Mouse (Mus musculus) hindlimb bud, embryonic 11.5 days (tissue): ENCODE data around the gene Hspa5.
"Not testable (repeated sequence)": the region's sequence is repeated elsewhere in the genome, so short reads cannot be mapped to it uniquely, and the experiment has no call there.

Experiments used
- DNase-seq: peaks from one replicate; pipeline ENCODE4 v3.0.0-alpha.2; 2012; ENCODE audit warnings: low read depth, low spot score; ENCODE audit errors: extremely low spot score

Gene Hspa5

GRCm38 (mm10) chr2:34771368-34772226 is at the start of gene Hspa5:
Hspa5 (plus strand) TSS chr2:34771970.
- DNase-seq, result peak; percentile 93

DNA sequence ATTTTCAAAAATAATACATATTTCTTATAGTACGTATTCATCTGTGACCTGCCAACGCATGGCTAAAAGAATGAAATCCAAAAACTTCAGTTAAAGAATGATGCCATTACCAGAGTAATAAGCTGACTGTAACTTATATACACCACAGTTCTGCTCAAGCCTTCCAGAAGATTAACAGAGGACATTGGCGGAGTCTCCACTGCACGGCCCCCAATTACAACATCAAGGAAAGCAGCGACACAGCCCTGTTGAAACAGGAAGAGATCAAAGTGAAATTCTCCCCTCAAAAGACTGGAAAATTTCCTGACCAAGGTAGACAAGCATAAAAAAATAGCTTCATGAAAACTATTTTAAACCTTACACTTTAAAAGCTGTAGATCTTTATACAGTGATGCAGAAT is 46.5 kb upstream of the Hspa5 start:
- DNase-seq, result no peak

GRCm38 (mm10) chr2:34727045-34727728 is 44.6 kb upstream of the Hspa5 start:
- no peak for DNase-seq

DNA sequence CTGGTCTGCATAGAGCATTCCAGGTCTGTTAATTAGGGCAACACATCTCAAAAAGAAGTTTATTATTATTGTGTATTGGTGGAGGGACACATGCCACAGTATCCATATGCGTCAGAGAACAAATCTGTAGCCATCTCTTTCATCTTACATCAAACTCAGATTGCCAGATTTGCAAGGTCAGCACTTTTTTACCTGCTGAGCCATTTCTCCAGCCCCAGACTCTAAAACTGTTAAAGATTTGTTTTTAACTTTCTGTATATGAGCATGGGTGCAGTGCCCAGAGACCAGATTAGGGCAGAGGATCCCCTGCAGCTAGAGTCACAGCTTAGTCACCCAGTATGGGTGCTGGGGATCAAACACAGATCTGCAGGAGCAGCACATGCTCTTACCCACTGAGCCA is 35.1 kb upstream of the Hspa5 start:
- no peak for DNase-seq

DNA sequence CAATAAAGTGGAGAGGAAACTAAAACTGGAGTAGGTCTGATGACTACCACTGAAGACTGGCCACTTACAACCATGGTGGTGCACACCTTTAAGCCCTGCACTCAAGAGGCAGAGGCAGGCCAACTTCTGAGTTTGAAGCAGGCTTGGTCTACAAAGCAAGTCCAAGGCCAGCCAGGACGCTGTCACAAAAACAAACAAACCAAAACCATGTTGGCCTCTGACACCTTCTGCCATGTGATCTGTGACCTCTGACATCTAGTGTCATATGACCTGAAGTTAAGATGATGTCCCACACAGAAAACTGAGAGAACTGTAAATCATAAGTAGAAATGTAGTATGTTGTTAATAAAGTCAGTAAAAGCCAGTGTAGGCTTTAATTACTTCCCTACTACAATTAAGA is 33.9 kb upstream of the Hspa5 start:
- DNase-seq, result no peak

GRCm38 (mm10) chr2:34739684-34740391 is 31.9 kb upstream of the Hspa5 start:
- DNase-seq, result no peak

DNA sequence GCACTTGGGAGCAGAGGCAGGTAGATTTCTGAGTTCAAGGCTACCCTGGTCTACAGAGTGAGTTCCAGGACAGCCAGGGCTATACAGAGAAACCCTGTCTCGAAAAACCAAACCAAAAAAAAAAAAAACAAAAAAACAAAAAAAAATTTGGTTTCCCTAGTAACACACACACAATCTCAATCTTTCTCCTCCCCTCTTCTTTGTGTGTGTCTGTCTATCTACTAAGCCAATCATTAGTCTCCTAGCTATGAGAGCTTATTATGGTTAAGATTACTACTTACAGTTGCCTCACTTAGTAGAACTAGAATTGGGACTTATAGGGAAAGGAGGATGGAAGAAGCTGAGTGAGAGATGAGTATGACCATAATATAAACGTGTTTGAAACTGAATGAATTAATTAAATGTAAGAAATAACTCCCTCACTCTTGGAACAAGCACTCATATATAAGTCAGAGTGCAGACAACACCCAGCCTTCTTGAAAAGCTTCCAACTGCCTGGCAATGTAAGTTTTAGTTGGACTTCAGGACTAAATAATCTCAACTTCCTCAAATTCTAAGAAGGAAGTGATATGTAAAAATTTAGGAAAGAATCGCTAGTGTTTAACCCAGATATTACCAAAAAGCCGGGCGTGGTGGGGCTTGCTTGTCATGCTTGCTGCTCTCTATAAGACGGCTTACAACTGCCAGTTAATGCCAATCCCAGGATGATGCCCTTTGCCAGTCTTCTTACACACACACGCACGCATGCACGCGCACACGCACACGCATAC is 30.2 kb upstream of the Hspa5 start:
- no peak for DNase-seq

DNA sequence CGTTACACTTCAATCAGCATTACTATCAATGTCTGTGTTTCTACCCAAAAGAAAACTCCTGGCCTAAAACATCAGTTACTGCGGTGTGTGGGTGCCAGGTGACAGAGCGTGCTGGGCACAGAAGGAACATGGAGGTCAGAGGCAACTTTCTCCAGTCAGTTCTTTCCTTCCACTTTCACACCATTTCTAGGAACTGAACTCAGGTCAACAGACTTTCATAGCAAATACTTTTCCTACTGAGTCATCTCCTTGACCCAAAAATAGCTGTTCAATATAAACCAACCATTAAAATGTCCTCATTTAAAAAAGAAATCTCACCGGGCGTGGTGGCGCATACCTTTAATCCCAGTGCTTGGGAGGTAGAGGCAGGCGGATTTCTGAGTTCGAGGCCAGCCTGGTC is 29.1 kb upstream of the Hspa5 start:
- DNase-seq, result no peak

- no peak for DNase-seq
Observed at GRCm38 (mm10) chr2:34744476-34744875, 27.3 kb upstream of the Hspa5 start.

DNA sequence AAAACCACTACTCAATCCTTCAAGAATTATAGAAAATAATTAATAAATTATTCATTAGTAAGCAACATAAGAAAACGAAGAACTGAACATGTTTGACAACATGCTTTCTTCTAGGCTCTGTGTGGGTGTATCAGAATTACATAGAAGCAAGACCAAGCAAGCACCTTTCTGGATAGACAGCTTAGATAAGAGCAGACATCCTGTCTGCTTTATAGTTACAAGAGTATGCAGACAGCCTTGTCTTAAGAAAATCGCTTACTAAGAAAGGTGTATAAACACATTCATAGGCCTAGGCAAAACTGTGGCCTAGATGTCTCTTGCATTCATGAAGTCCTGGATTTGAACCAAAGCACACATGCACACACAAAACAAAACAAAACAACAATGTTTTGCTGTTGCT is 26.1 kb upstream of the Hspa5 start:
- no peak for DNase-seq

DNA sequence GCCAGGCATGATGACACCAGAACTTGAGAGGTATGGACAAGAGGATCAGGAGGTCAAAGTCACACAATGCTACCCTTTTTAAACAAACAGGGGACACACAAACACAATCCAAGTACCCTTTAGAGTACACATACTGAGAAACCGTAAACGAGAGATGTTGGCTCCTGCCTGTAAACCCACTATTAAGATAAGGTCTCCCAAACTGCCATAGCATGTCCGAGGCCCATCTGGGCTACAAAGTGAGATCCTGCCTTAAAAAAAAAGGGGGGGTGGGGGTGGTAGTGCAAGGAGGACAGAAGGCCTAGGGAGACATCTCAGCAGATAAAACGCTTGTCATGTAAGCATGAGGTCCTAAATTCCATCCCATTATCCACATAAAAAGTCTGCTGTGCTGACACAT is 23.3 kb upstream of the Hspa5 start:
- no peak for DNase-seq

- DNase-seq, result no peak
Observed at GRCm38 (mm10) chr2:34750245-34750644, 21.5 kb upstream of the Hspa5 start.

DNA sequence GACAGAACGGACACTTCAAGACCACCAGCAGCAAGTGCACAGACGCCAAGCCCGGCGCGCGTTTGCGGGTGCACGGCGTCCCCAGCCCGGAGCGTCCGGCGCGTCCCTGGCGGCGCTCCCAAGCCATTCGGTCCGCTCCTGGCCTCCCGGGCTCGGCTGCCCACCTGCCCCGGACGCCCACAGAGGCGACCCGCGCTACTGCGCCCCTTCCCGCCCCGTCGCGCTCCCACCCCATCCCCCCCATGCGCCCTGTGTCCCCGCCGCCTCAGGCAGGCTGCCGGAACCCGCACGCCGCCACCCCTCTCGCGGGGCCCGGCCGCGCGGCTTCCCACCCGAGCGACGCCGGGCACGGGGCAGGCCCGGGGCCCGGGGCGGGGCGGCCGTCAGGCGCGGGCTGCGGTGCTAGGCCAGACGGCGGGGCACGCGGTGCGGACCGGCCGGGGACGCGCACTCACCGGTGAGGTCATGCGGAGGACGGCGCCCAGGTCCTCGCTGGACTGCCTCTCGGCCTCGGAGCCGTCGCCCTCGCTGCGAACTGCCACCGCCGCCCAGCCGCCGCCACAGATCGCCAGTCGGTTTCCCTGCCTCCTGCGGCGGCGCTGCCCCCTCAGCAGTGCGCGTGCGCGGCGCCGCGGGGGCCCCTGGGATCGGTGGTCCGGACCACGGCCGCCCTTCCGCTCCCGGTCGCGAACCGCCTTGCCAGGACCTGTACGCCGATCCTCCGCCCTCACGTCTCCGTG is 17.8 kb upstream of the Hspa5 start:
- DNase-seq, result no peak

- DNase-seq, result no peak
Observed at GRCm38 (mm10) chr2:34754551-34755358, 17.0 kb upstream of the Hspa5 start, which contains the start of gene Gapvd1. Gapvd1 (minus strand) TSS chr2:34755232.

DNA sequence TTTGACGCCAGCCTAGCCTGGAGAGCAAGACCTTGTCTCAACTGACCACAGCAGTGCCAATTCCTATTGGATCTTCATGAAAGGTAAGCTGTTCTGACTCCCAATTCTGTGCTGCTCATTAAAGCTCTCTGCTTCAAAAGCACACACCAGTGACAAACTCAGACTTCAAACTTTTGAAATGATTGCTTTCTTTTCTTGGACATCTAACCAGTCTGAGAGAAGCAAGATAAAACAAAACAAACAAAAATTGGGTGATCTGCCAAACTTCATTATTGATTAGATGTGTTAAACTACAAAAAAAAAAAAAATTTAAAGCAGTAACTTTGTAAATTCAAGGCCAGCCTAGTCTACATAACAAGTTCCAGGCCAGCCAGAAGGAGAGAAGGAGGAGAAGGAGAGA is 14.4 kb upstream of the Hspa5 start:
- DNase-seq, result no peak

GRCm38 (mm10) chr2:34761272-34761671 is 10.5 kb upstream of the Hspa5 start:
- not testable (repeated sequence) for DNase-seq

DNA sequence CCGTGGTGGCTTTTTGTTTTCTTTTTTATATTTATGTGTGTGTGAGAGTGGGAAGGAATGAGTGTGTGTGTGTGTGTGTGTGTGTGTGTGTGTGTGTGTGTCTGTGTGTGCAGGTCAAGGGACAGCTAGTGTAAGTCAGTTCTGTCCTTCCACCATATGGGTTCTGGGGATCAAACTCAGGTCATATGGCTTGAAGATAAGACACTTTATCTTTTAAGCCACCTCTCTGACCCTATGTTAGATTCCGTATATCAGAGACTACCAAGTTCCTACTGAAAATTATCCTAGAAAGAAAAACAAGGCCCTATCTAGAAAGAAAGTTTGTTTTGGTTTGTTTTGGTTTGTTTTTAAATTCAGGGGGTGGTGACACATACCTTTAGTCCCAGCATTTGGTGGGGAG is 9.6 kb upstream of the Hspa5 start:
- DNase-seq, result no peak

DNA sequence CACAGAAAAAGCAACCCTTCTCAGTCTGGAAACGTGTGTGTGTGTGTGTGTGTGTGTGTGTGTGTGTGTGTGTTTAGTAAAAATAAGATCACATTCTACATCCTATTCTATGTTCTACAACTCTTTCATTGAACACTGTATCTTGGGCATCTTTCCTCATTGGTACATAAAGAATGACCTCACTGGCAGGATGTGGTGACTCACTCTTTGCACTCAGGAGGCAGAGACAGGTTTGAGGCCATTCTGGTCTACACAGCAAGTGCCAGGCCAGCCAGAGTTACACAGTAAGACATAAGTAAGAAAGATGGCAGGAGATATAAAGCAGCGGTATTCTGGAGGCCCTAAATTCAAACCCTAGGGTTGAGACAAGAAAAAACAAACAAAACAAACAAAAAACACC is 8.9 kb upstream of the Hspa5 start:
- no peak for DNase-seq

DNA sequence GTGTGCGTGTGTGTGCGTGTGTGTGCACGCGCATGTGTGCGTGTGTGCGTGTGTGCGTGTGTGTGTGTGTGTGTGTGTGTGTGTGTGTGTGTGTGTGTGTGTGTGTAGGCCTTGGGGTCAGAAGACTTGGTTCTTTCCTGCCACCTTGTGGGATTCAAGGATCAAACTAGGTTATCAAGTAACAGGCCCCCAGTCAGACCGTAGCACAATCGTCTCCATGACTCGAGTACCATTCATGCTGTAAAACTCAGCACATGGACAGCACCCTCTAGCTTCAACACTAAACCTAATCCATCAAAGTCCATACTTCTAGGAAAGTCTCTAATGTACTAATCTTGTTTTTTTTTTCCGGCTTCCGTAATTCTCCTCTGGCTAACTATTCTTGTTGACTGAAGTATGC is 7.0 kb upstream of the Hspa5 start:
- no peak for DNase-seq

DNA sequence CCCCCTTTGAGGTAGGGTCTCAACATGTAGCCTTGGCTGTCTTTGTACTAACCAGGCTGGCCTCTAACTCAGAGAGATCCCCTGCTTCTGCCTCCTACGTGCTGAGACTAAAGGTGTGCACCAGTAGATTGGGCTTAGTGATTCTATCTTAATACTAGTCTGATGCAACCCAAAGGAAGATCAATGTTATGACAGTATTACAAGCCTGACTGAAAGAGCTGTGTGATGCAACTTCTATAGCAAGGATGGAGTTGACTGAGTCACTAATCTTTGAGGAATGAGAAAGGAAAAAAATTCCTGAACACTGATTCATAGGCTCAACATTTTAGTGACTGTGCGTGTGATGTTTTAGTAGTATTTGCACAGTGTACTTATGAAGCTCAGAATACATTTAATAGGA is 1.7 kb upstream of the Hspa5 start:
- DNase-seq, result no peak
